Mouse (Mus musculus): ENCODE measurements around the gene Olfr794.

Gene Olfr794

DNA sequence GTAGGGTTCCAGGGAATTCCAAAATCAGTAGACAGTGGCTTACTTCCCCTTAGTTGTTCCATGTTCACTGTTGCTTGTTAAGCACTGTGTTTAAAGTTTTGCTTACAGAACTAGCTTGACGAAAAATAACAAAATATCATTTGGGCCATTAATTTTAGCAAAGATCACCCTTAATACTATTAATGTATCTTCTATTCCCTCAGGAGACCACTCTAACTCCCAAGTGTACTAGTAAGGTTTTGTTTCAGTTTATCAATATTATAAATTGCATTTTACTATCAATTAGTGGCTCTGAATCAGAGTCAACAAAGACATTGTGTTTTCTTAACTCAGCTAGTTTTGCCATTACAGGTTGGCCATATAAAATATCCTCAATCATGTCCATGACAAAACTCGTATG, at the start of gene Olfr794:
Gene Olfr794, plus strand, starts transcription at position 301 of the 400 bp plus-strand sequence.
- no peak for DNase-seq

DNA sequence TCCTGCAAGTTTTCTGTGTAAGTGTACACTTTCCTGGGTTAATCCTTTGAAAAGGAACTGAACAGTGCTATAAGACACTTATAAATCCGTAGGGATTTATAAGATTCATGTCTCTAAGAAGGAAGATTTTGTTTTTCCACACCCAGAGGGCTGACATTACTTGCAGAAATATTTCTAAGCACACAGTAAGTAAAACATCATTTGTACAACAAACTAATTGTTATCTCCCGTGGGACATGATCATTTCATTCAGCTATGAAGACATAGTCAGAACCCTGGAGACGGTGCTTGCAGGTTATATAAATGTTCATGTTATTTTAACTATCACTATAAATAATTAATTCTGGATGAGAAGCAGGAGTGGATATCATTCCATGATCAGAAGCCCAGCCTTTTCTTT, 46.0 kb upstream of the Olfr794 start, which contains the start of gene Olfr791:
Gene Olfr791, plus strand, starts transcription at position 301 of the 400 bp plus-strand sequence.
- DNase-seq = no peak

- no peak for DNase-seq
Measured at GRCm38 (mm10) chr10:129538862-129539261, 28.6 kb upstream of the Olfr794 start, which contains the start of gene Olfr792. Gene Olfr792, plus strand, starts transcription at chr10:129539162.

- no peak for DNase-seq
Measured at GRCm38 (mm10) chr10:129549354-129549753, 18.1 kb upstream of the Olfr794 start.

DNA sequence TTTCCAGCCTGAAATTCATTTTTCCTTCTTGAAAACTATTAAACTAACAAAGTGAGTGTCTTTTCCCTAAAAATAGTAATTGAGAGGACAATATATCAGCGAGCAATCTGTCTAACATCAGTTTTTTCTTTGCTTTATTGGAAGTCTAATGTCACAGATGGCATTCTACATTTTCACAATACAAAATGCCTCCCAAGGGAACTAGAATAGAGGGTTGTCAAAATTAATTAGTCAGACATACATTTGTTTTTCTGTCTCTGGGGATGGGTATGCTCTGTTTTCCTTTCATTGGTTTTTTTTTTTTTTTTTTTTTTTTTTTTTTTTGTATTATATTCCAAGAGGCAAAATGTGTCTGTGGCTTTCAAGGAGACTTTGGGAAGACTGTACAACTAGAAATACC, 9.6 kb downstream of the Olfr794 start:
- no peak for DNase-seq

GRCm38 (mm10) chr10:129612470-129612869, 45.0 kb downstream of the Olfr794 start, which contains the start of gene Olfr796:
Gene Olfr796, minus strand, starts transcription at chr10:129612570.
- DNase-seq = no peak

GRCm38 (mm10) chr10:129621724-129622123, 54.3 kb downstream of the Olfr794 start:
- DNase-seq = no peak
